Mouse (Mus musculus): ENCODE measurements around the gene Ncoa3.

Gene Ncoa3

GRCm38 (mm10) chr2:166001362-166001761, 8.9 kb downstream of the Ncoa3 start:
- DNase-seq (ENCODE audit: extremely low read depth, low read depth), result no peak

- no peak for DNase-seq (ENCODE audit: extremely low read depth, low read depth)
Observed at GRCm38 (mm10) chr2:166001768-166002167, 9.3 kb downstream of the Ncoa3 start.

GRCm38 (mm10) chr2:166002429-166002828, 10.0 kb downstream of the Ncoa3 start:
- no peak for DNase-seq (ENCODE audit: extremely low read depth, low read depth)

DNA sequence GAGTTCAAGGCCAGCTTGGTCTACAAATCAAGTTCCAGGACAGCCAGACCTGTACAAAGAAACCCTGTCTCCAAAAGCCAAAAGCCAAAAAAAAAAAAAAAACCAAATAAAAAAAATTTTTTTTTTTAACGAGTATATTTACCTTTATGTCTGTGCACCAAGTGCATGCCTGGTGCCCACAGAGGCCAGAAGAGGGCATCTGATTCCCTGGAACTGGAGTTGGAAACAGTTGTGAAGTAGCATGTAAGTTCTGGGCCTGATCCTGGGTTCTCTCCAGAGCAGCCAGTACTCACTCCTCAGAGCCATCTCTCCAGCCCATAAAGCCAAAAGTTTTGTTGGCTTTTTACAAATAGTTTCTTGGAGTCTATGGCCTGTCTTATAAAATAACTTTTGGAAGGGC, 10.6 kb downstream of the Ncoa3 start:
- DNase-seq (ENCODE audit: extremely low read depth, low read depth), result no peak

DNA sequence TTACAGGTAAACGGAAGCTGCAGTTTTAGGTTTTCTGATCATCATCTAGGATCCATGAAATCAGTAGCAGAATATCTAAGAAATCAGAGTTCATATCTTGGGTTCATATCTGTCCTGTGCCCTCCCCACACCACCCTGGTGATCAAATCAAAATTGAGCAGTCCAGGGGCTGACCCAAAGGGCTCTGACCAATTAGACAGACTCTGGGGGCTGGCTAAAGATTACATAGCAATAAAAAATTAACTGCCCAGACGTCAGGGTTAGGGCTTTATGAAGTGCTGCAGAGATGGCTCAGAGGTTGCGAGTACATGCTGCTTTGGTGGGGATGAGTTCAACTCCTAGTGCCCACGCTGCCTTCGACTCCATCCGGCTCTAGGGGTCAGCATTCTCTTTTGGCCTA, 14.6 kb downstream of the Ncoa3 start:
- DNase-seq (ENCODE audit: extremely low read depth, low read depth), result no peak

- no peak for DNase-seq (ENCODE audit: extremely low read depth, low read depth)
Observed at GRCm38 (mm10) chr2:166008558-166009392, 16.3 kb downstream of the Ncoa3 start.

DNA sequence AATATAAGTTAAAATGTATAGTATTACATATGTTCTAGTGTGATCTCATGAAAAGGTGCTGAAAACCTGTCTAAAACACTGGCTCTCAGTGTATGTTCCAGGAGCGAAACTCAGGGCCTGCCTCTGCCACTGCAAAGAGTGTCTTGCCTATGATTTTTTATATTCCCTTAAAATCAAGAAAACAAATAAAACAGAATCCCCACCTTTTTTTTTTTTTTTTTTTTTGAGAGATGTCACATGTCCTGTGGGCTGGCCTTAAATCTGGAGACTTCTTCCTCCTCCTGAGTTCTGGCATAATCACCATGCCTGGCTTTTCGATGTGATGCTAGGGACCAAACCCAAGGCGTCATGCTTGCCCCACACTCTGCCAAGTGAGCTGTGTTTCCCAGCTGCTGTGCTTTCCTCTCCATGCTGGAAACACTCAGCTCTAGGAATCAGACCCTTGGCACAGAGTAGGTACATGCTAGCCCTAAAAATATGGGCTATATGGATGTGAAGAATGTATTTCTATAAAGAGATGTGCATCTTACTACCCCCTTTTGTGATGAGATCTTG, 17.0 kb downstream of the Ncoa3 start:
- DNase-seq (ENCODE audit: extremely low read depth, low read depth), result no peak

GRCm38 (mm10) chr2:166010321-166010720, 17.9 kb downstream of the Ncoa3 start:
- DNase-seq (ENCODE audit: extremely low read depth, low read depth), result no peak

DNA sequence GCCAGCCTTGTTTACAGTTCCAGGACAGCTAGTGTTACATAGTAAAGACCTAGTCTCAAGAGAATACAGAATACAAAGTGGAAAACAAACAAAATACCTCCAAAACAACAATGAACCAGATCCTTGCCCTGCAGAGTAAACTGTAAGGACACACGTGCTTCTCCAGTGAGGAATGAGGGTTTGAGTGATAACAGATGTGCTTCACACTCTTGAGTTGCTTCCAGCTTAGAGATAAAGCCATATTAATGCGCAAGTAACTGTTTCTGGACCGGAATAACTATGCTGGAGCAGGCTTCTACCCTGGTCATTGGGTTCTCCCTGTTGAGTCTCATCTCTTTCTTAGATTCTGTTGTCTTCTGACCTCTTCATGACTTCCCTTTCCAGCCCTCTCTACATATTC, 19.0 kb downstream of the Ncoa3 start:
- no peak for DNase-seq (ENCODE audit: extremely low read depth, low read depth)

GRCm38 (mm10) chr2:166012145-166012544, 19.7 kb downstream of the Ncoa3 start:
- peak; percentile 87 for DNase-seq (ENCODE audit: extremely low read depth, low read depth)

DNA sequence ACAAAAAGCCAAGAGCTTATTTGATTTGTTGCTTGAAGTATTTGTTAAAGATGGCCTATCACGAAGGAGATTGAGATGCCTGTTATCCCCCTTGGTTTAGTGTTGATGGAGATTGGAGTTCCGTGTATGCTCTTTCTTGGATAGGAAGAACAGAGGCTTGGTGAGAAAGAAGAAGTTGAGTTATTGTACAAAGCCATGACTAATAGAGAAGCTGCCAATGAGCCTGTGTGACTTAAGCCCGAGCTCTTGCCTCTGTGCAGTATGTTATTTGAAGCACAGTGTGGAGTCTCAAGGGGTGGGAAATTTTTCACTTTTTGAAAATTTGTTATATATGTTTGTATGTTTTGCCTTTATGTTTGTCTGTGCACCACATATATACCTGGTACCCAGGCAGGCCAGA, 26.3 kb downstream of the Ncoa3 start:
- DNase-seq (ENCODE audit: extremely low read depth, low read depth), result no peak

DNA sequence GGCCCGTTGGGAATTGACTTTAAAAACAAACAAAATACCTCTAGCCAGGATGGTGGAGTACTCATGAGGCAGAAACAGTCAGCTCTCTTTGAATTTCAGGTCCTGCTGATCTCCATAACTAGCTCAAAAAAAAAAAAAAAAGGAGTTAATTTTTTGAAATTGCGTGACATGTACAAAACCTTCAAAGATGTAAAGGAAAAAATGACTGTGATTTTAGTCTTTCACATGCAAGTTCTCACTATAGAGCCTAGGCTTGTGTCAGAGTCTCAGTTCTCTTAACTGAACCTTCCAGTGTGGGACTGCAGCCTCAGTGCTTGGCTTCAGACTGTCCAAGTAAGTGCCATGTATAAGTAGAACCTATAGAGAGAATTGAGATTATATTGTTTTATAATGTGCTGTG, 27.6 kb downstream of the Ncoa3 start:
- no peak for DNase-seq (ENCODE audit: extremely low read depth, low read depth)

DNA sequence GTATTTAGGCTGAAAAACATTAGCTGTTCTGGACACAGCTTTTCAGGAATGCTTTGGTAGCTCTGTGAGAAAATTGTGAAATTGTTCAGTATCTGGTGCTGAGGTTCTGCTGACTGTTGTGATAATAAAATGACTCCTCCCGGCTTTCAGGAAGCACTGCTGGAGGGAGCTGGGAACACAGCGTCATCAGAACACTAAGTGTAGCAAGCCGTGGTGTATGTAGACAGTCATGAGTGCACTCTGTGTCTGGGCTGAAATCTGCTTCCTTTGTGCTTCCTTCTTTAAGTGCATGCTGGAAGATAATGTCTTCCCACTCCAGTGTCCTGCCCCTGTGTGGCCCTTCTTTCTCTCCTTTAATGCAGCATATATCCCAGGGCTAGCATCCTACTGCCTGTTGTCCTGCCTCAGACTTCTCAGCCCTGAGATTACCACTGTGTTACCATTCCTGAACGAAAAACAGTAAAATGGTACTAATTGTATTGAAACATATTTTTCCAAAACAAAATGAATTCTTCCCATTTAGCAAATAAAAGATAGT, 28.7 kb downstream of the Ncoa3 start:
- no peak for DNase-seq (ENCODE audit: extremely low read depth, low read depth)

GRCm38 (mm10) chr2:166021642-166022041, 29.2 kb downstream of the Ncoa3 start:
- no peak for DNase-seq (ENCODE audit: extremely low read depth, low read depth)

GRCm38 (mm10) chr2:166022327-166022726, 29.9 kb downstream of the Ncoa3 start:
- no peak for DNase-seq (ENCODE audit: extremely low read depth, low read depth)

- no peak for DNase-seq (ENCODE audit: extremely low read depth, low read depth)
Observed at GRCm38 (mm10) chr2:166024079-166024478, 31.6 kb downstream of the Ncoa3 start.

DNA sequence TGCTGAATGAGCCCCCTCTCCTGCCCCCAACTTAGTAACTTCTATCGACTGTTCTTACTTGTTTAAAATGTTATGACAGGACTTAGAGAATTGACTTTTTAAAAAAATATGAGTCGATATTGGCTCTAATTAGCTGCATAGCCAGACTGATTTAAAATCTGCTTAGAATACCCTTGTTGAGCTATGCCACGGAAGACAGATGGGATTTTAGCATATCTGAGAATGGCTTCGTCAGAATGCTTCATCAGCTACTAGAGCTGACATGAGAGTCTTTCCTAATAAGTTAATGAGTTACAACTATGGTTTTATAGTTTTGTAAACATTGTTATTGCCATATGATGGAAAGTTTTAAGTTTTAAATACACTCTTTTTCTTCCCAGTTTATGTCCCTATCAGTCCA, 32.2 kb downstream of the Ncoa3 start:
- no peak for DNase-seq (ENCODE audit: extremely low read depth, low read depth)

DNA sequence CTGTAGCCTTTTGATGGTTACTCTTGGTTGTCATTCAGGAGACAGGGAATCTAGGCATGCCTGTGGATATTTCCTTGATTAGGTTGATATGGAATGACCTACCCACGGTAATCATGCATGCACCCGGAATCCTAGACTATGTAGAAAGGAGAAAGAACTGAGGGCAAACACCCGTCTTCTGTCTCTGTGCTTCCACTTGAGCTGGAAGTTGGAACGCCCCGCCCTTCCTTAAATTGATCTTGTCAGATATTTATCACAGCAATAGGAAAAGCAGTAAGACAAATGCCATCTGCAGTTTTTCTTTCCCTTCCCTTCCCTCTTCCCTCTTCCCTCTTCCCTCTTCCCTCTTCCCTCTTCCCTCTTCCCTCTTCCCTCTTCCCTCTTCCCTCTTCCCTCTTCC, 33.5 kb downstream of the Ncoa3 start:
- no peak for DNase-seq (ENCODE audit: extremely low read depth, low read depth)

DNA sequence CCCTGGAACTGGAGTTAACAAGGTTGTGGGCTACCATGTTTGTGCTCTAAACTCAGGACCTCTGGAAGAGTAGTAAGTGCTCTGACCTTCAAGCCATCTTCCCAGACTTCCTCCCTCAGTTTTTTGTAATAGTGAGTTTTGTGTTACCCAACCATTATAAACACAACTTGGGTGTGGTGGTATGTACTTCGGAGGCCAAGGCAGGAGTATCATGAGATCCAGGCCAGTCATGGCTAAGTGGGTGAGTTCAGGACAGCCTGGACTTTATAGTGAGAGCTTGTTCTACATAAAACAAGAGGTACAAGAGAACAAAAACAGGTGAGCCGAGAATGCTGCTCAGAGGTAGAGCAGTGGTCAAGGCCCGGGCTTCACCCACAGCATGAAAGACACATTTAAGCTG, 35.4 kb downstream of the Ncoa3 start:
- no peak for DNase-seq (ENCODE audit: extremely low read depth, low read depth)

- DNase-seq (ENCODE audit: extremely low read depth, low read depth), result no peak
Observed at GRCm38 (mm10) chr2:166029232-166029631, 36.8 kb downstream of the Ncoa3 start.

DNA sequence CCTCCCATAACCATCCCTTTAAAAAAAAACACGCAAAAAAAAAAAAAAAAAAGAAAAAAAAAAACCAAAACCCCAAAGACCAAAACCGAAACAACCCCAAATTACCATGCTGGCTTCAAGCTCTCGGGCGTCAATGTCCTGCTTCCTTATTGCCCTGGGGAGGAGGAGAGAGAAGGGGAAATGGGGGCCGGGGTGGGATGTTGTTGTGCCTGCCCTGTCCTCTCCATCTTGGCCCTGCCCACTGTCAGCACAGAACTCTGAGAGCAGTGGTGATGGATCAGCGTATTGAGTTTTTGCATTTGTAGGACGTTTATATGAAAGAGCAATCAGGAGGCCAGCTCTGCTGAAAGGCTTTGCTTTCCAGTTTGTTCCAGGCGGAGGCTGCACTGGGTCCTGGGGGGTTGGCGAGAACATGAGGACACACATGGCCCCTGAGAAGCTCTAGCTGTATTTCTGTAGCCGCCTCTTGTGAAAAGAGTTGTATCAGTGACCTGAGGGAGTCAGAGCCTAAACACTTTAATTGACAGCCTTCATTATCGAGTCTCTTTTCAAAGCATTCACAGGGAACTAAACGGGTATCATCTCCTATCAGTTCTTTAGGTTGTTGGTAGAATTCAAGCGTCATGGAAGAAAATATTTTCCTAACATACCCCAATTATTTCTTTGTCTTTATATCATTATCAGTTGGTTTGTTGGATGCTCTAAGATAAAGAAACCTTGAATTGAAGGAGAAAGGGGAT, 38.0 kb downstream of the Ncoa3 start:
- DNase-seq (ENCODE audit: extremely low read depth, low read depth), result no peak

All from MEL-GATA-1-ER (cell line).